Mouse (Mus musculus) layer of hippocampus, adult 2 months (tissue): ENCODE data around the gene Ccdc155. TPM values are rescaled to one million over a fixed set of nuclear protein-coding genes. Genes with fewer than 3 reads are reported as not detected.
A peak's percentile ranks its signal among the peaks of the same experiment; 100 is the strongest.
"Not testable (repeated sequence)": the region's sequence is repeated elsewhere in the genome, so short reads cannot be mapped to it uniquely, and the experiment has no call there.

Experiments used
- DNase-seq, 2 experiments: peaks; one replicate each; pipeline ENCODE4 v3.0.0; 2022; ENCODE audit warnings: low spot score in 2 of 2
- H3K27ac ChIP-seq: fragments of 200-600 bp; 2 replicates; pipeline ENCODE4 v1.8.1; 2022
- H3K4me3 ChIP-seq: fragments of 200-600 bp; 2 replicates; pipeline ENCODE4 v1.8.1; 2022; ENCODE audit warnings: mild to moderate bottlenecking
- CTCF ChIP-seq: fragments of 200-600 bp; conservative IDR thresholded peaks from 2 replicates; pipeline ENCODE4 v1.8.1; 2022; ENCODE audit warnings: antibody characterized with exemption, mild to moderate bottlenecking, moderate library complexity
- total RNA-seq, 2 experiments: library from RNA; stranded (reverse); gene quantifications; 2 replicates each; pipeline ENCODE4 v1.2.3; 2021

Ccdc155 gene
- total RNA-seq, 2 experiments from 2014 or later, result 3.5 to 3.9 TPM

DNA sequence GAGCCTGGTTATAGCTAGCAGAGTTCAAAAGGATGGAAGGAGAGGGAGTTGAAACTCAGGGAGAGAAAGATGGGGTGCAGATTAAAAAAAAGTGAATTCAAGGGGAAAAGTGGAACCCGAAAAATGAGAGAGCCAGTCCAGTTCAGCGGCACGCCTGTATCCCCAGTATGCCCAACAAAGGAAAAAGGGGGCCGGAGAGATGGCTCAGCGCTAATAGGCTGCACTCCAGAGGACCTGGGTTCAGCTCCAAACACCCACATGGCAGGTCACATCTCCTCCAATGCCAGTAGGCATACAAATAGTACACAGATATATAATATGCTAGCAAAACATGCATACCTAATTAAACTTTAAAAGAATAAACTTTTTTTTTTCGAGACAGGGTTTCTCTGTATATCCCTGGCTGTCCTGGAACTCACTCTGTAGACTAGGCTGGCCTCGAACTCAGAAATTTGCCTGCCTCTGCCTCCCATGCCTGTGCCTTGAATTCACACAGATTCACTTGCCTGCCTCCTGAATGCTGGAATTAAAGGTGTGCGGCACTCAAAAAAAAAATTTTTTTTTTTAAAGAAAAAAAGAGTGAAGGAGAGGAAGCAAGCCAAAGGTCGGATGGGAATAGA is 41.6 kb downstream of the Ccdc155 start:
- TF ChIP-seq CTCF, result no peak
- no peak for DNase-seq
- H3K4me3 ChIP-seq, result peak overlapping the region; percentile 62
- peak overlapping the region; percentile 94 for H3K27ac ChIP-seq

DNA sequence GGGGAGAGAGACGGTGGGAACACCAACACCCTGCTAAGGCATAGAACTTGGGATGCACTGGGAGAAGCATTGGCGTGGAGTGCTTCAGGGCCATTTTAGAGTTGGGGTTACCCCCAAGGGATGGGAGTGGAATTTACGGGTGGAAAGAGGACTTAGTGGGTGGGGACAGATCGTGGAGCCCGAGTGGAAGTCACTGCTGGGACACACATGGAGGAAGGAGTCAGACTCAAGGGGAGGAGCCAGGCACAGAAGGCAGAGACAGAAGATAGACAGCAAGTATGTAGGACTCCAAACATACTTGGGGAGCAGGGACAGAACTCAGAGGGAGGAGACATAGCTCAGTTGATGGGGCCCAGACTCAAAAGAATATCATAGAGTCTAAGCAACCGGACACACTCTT is 42.1 kb downstream of the Ccdc155 start:
- Histone ChIP-seq H3K27ac (peak overlapping the region; percentile 94), H3K4me3 (peak overlapping the region; percentile 50)
- peak in 1 of 2 experiments; percentile 69 for DNase-seq
- no peak for TF ChIP-seq CTCF

DNA sequence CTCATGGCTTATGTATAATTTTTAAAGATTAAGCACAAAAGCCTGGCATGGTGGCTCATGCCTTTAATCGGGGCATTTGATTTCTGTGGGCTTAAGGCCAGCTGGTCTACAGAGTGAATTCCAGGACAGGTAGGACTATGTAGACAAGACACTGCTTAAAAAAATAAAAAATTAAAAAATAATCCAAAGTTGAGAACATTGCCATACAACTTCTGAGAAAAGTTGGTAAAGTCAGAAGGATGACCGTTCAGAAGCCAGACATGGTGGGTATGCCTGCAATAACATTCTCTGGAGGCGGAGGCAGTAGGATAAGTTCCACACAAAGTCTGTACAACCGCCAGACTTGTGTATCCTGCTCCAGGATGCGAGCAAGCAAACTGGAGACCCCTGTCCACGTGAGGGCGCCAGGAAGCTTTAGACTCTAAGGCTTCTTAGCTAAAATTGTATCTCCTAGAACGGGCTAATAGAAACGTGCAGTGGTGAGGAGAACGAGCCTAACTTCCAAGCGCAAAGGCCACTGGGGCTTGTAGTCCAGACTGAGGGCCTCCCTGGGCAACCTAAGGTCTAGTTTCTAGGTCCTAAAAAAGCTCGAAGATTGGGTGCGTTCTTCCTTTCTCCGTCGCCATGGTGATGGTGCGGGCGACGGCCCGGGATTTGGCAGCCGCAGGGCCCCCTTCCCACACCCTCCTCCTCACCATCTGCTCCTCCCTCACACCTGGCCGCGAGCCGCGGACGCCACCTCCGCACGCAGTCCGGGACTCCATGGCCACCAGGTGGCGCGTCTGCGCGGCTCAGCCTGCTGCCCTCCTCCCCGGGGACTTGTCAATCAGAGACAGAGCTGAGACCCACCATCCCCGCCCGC is 42.8 kb downstream of the Ccdc155 start:
- H3K4me3 ChIP-seq, result peak overlapping the region; percentile 50
- H3K27ac ChIP-seq, result peak overlapping the region; percentile 94
- DNase-seq, result peak; percentile 95 to 97
- TF ChIP-seq CTCF, result peak; percentile 85

DNA sequence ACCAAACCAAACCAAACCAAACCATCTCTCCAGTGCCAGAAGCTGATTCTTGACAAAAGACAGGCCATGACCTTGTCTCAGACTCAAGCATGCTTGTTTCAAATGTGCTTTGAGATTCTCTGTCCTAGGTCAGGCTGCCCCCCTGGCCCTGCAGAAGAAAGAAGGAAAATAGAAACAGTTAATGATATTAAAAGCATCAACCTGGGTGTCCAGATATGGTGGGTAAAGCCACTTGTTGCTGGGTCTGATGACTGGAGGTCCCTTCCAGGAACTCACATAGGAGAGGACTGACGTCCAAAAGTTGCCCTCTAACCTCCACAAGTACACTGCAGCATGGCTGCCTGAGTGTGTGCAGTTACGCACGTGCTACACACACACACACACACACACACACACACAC is 43.8 kb downstream of the Ccdc155 start:
- no peak for DNase-seq
- Histone ChIP-seq H3K4me3 (no peak overlapping the region), H3K27ac (peak overlapping the region; percentile 43; the same call in 1 of the 2 replicates)
- TF ChIP-seq CTCF, result no peak

DNA sequence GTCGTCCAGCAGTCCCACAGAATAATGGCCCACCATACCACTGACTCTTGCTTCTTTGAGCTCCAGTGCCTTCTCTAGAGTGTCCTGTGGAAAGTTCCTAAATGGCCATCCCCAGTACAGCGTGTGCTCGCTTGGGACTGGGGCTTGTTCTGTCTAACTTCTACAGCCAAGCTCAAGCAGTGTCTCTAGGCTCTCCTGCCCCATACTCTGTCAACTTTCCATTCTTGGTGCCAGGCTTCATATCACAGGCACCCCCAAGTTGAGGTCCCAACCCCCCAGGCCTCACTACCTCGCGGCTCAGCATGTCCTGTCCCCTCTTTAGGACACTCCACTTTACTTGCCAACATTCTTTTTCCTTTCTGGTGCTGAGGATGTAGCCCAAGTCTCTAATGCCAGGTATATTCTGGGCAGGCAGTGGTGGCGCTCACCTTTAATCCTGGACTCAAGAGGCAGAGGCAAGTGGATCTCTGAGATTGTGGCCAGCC is 44.3 kb downstream of the Ccdc155 start:
- Histone ChIP-seq H3K27ac (0 out of 2 replicates have a peak overlapping the region, but pooled peaks have one; percentile 43), H3K4me3 (no peak overlapping the region)
- no peak for TF ChIP-seq CTCF
- no peak for DNase-seq

DNA sequence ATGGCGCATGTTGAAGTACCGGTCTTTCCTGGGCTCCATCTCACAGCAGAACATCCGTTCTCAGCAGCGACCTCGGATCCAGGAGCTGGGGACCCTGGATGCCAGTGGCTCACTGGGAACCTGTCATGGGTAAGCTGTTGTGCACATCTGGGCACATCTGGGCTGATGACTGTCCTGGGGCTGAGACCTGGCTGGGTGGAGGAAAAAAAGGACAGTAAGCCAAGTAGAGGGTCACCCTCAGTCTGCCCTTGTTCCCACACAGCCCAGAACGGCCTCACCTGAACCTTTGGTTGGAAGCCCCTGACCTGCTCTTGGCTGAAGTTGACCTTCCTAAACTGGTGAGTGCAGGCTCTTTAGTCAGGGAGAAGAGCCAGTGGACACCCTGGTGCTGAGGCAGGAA is 45.7 kb downstream of the Ccdc155 start:
- Histone ChIP-seq H3K27ac (no peak overlapping the region), H3K4me3 (no peak overlapping the region)
- no peak for DNase-seq
- no peak for TF ChIP-seq CTCF

DNA sequence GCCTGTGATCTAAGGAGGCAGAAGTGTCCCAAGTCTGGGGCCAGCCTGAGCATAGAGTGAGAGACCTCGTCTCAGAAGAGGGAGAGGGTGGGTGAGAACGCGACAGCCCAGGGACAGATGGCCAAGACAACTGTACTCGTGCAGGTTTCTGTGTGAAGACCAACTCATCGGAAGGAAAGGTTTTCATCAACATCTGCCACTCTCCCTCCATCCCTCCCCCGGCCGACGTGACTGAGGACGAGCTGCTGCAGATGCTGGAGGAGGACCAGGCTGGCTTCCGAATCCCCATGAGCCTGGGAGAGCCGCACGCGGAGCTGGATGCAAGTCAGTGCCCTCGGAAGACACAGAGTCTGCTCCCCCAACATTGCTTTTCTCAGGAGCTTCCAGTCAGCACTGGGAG is 47.2 kb downstream of the Ccdc155 start:
- Histone ChIP-seq H3K27ac (peak overlapping the region; percentile 49; the same call in 1 of the 2 replicates), H3K4me3 (no peak overlapping the region)
- no peak for DNase-seq
- TF ChIP-seq CTCF, result no peak

DNA sequence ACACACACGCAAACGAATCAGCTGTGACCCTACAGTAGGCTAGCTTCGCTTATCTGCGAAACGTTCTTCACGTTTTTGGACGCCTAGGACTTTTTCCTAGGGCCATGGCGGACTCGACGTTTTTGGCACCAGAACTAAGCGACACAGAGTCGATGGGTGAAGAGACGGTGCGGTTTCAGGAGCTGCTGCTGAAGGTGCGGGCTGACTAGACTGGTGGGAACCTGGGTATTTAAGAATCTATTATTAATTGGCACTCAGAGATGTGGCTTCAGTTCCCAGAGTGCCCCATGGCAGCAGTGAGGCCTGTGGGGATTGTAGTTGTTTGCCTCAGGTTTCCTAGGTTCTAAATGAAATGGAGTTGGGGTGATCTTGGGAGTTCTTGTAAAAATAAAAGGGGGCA is 48.5 kb downstream of the Ccdc155 start:
- no peak for TF ChIP-seq CTCF
- Histone ChIP-seq H3K27ac (no peak overlapping the region), H3K4me3 (no peak overlapping the region)
- DNase-seq, result no peak

DNA sequence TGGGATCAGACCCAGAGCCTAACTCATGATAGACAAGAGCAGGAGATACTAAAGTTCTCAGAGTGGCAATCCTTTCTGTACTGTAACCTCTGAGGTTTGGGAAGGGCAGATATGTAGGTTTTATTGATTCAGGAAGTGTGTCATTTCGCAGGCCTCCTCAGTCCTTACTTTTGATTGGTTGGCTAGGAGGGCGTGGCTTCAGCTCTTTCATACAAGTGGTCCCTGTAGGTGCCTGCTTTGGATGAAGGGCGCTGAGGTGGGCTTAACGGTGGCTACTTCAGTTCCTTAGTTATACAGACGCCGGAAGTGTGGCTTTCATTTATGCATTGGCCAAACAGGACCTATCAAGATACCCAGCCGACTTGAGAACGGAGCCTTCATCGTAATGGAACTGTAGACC is 49.1 kb downstream of the Ccdc155 start:
- H3K27ac ChIP-seq, result no peak overlapping the region; the same call in 1 of the 2 replicates
- DNase-seq, result no peak
- no peak overlapping the region for H3K4me3 ChIP-seq
- no peak for TF ChIP-seq CTCF

DNA sequence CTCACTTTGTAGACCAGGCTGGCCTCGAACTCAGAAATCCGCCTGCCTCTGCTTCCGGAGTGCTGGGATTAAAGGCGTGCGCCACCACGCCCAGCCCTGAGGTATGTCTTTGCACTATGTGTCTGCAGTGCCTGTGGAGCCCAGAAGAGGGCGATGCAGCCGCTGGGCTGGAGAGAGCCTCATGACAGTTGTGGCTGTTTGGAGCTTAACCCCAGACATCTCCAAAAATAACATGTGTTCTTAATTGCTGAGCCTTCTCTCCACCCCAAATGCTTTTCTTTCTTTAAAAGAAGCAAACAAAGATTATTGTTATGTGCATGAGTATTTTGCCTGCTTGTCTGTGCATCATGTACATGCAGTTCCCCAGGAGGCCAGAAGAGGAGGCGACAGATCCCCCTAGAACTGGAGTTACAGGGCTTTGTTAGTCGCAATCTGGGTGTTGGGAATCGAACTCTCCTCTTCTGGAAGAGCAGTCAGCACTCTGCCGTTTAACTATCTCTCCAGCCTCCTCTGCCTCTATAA is 49.6 kb downstream of the Ccdc155 start:
- Histone ChIP-seq H3K27ac (peak overlapping the region; percentile 97), H3K4me3 (peak overlapping the region; percentile 97)
- DNase-seq, result no peak
- peak; percentile 75 for TF ChIP-seq CTCF

DNA sequence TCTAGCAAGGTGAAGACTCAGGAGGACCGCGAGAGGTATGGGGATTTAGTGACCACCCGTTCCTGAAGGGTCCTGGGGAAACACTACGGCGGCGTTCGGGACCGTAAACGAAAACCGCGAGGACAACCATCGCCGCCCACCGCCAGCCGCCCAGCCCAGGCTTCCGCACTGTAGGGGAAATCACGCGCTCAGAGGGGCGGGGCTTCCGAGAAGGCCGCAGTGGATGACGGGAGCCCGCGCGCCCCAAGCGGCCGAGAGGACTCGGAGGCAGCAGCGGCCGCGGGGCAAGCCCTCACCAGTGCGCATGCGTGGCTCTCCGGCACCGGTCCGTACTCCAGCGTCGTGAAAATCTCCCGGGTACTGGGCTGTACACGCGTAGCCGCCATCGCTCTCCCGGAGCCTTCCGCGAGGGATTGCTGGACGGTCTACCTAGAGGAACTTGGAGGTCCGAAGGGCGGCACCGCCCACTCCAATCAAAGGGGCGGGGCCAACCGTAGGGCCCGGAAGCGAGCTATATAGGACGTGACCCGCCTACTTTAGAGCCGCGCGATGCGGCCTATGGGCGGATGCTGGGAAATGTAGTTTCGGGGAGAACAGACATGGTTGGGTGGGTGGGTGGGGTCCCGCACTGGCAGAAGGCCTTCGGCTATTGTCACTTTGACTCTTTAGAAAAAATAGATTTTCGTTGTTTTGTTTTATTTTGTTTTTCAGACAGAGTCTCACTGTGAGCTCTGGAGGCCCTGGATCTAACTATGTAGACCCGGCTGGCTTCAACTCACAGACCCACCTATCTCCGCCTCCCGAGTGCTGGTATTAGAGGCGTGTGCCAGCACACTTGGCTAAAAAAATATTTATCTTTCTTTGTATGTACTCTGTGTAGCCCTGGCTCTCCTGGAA is 50.3 kb downstream of the Ccdc155 start, which contains the start of the genes Pih1d1 and Aldh16a1:
TSS of gene Pih1d1 (plus strand) at position 208 of the 897 bp plus-strand sequence.
TSS of gene Aldh16a1 (minus strand) at position 489 of the 897 bp plus-strand sequence.
- TF ChIP-seq CTCF, result peak; percentile 78
- peak; percentile 96 for DNase-seq
- Histone ChIP-seq H3K27ac (peak within 1 kb of the TSS; percentile 97), H3K4me3 (peak within 1 kb of the TSS; percentile 97)

DNA sequence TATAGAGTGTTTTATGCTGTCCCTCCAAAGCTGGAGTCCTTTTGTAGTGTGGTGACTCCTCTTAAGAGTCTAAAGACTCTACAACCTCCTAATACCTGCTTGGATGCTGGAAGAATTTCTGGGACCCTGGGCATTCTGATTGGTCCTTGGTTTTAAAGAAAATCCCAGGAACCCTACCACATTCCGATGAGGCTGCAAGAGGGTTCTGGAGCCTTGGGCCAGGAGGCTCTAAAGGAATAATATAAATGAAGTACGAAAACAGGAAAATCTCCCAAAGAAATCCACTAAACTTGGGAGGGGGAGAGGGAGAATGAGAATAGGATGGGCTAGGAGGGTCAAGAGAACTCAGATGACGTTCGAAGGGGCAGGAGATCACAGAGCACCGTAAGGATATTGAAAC is 51.1 kb downstream of the Ccdc155 start:
- Histone ChIP-seq H3K27ac (peak overlapping the region; percentile 97), H3K4me3 (peak overlapping the region; percentile 97)
- DNase-seq, result no peak
- no peak for TF ChIP-seq CTCF

DNA sequence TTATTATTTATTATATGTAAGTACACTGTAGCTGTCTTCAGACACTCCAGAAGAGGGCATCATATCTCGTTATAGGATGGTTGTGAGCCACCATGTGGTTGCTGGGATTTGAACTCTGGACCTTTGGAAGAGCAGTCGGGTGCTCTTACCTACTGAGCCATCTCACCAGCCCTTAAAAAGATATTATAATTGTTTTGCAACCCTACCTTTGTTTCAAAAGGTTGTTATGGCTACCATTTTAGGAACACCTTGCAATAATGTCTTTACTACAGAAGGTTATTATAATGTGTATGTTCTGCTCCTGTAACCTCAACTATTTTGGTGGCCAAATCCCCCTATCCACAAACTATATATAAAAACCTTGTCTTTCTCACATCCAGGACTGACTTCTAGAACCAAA is 51.6 kb downstream of the Ccdc155 start:
- not testable (repeated sequence) for H3K4me3 ChIP-seq, DNase-seq, H3K27ac ChIP-seq
